Mouse (Mus musculus) gastrocnemius, postnatal 36 days (tissue): ENCODE data around the gene Krtap27-1. TPM values are rescaled to one million over a fixed set of nuclear protein-coding genes. Genes with fewer than 3 reads are reported as not detected.

ENCODE experiments used
- total RNA-seq, 2 experiments: library from RNA; stranded (reverse); gene quantifications; 2 replicates each; pipeline ENCODE4 v1.2.3; 2021

Krtap27-1 gene
- total RNA-seq, 2 experiments from 2014 or later, result not detected

Other genes with a start within 250 kb of the Krtap27-1 start
- gene Cldn17, start 164.7 kb downstream of the Krtap27-1 start, total RNA-seq, result not detected
- not detected for gene Cldn8, start 108.5 kb downstream of the Krtap27-1 start, total RNA-seq
- gene Krtap24-1, start 59.4 kb downstream of the Krtap27-1 start, total RNA-seq, result not detected
- under 1 TPM in 1 of 2 experiments, not detected in 1; 0.49 TPM for gene 2310079G19Rik, start 44.0 kb downstream of the Krtap27-1 start, total RNA-seq
- gene Krtap26-1, start 23.9 kb downstream of the Krtap27-1 start, total RNA-seq, result not detected
- gene 2310061N02Rik, start 36.3 kb upstream of the Krtap27-1 start, total RNA-seq, result not detected
- gene Krtap13-1, start 57.2 kb upstream of the Krtap27-1 start, total RNA-seq, result not detected
- gene Krtap13, start 80.0 kb upstream of the Krtap27-1 start, total RNA-seq, result not detected
- gene 2310034C09Rik, start 87.2 kb upstream of the Krtap27-1 start, total RNA-seq, result not detected
- not detected for gene 2310057N15Rik, start 102.5 kb upstream of the Krtap27-1 start, total RNA-seq
- not detected for gene Gm5965, start 106.2 kb upstream of the Krtap27-1 start, total RNA-seq
- not detected for gene Gm20741, start 140.5 kb upstream of the Krtap27-1 start, total RNA-seq
- gene Krtap15, start 148.5 kb upstream of the Krtap27-1 start, total RNA-seq, result not detected
- not detected for gene Krtap14, start 154.5 kb upstream of the Krtap27-1 start, total RNA-seq
- not detected for gene Krtap19-1, start 197.7 kb upstream of the Krtap27-1 start, total RNA-seq
- gene Krtap19-2, start 202.6 kb upstream of the Krtap27-1 start, total RNA-seq, result not detected
- gene Krtap19-3, start 206.4 kb upstream of the Krtap27-1 start, total RNA-seq, result not detected
- gene Krtap19-4, start 213.4 kb upstream of the Krtap27-1 start, total RNA-seq, result not detected
- gene Krtap19-5, start 224.8 kb upstream of the Krtap27-1 start, total RNA-seq, result not detected